In the genomic region with DNA sequence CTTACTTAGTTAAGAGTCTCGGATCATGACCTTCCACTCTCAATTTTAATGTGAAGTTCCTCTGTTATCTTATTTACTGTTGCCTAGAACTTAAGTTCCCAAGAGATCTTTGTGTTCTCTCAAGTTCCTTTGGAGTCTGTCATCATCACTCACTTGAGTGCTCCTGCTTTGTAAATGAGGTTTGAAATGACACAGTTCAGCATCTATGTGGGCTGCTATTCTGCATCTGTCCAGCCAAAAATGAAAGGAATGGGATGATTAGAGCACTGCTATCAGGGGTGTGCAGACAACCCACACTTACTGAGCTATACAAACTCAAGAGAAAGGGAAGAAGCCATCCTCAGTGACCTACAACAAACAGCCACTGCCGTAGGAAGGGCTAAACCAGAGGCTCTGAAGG, we compare ENCODE assay signal across 20 mouse cellular contexts.
"Had no signal": no experiment of that assay in that cellular context is flagged by ENCODE, and none has a peak within 500 bp of the region (broad histone marks: within the 10 kb centered on the region; RNA-seq: fewer than 3 reads in every experiment).

No protein-coding gene starts in this region.

- H3K27ac ChIP-seq: liver, embryonic 13.5 days; liver, embryonic 15.5 days; lung, embryonic 15.5 days; macrophage; midbrain, embryonic 13.5 days; midbrain, embryonic 15.5 days; neural tube, embryonic 12.5 days had no signal

- H3K27me3 ChIP-seq: liver, embryonic 13.5 days; liver, embryonic 15.5 days; lung, embryonic 15.5 days; megakaryocyte, embryonic 14.5 days; midbrain, embryonic 13.5 days; midbrain, embryonic 15.5 days; neural tube, embryonic 12.5 days had no signal

- ATAC-seq: liver, postnatal 0 days; midbrain, embryonic 13.5 days; midbrain, embryonic 15.5 days had no signal

- H3K4me3 ChIP-seq: liver, embryonic 13.5 days; liver, embryonic 15.5 days; lung, embryonic 15.5 days; megakaryocyte, embryonic 14.5 days; midbrain, embryonic 13.5 days; midbrain, embryonic 15.5 days; neural tube, embryonic 12.5 days had no signal

- H3K9me3 ChIP-seq: liver, embryonic 13.5 days; liver, embryonic 15.5 days; lung, embryonic 15.5 days; megakaryocyte, embryonic 14.5 days; midbrain, embryonic 13.5 days; midbrain, embryonic 15.5 days; neural tube, embryonic 12.5 days had no signal

- H3K4me2 ChIP-seq: liver, embryonic 11.5 days; liver, embryonic 13.5 days; liver, embryonic 15.5 days; lung, embryonic 15.5 days; midbrain, embryonic 11.5 days; midbrain, embryonic 13.5 days; midbrain, embryonic 15.5 days; neural tube, embryonic 12.5 days had no signal

- H3K36me3 ChIP-seq: liver, embryonic 13.5 days; liver, embryonic 15.5 days; lung, embryonic 15.5 days; midbrain, embryonic 13.5 days; midbrain, embryonic 15.5 days; neural tube, embryonic 12.5 days had no signal

- H3K9ac ChIP-seq: liver, embryonic 13.5 days; liver, embryonic 15.5 days; liver, postnatal 0 days; lung, embryonic 15.5 days; midbrain, embryonic 13.5 days; midbrain, embryonic 15.5 days; neural tube, embryonic 12.5 days had no signal

- DNase-seq: liver; liver, embryonic 13.5 days; liver, postnatal 0 days; retina, postnatal 1 day; right cerebral cortex, adult 18-20 months; right cerebral cortex, postnatal 25 days; right cerebral cortex, postnatal 4 days; spleen, adult 18-20 months; thymus, adult 18-20 months; thymus, postnatal 14 days; thymus, postnatal 36 days had no signal

- H3K4me1 ChIP-seq: liver, embryonic 13.5 days; liver, embryonic 15.5 days; lung, embryonic 15.5 days; midbrain, embryonic 13.5 days; midbrain, embryonic 15.5 days; neural tube, embryonic 12.5 days had no signal
